Mouse (Mus musculus) ovary, postnatal 10 days (tissue): ENCODE data around the gene Wdr5.

Experiments used
- DNase-seq: peaks from one replicate; pipeline ENCODE4 v3.0.0; 2022; ENCODE audit warnings: low spot score

Wdr5 gene

GRCm38 (mm10) chr2:27514639-27515328 lies at the start of gene Wdr5:
TSS of gene Wdr5 (plus strand) at chr2:27515157.
- peak; percentile 99 for DNase-seq

- DNase-seq: no peak
These were observed 45.5 kb upstream of the Wdr5 start for GRCm38 (mm10) chr2:27469292-27469990.

GRCm38 (mm10) chr2:27469991-27470355 lies 45.0 kb upstream of the Wdr5 start:
- DNase-seq: no peak

- DNase-seq: no peak
These were observed 44.4 kb upstream of the Wdr5 start for GRCm38 (mm10) chr2:27470535-27470934.

GRCm38 (mm10) chr2:27471170-27471584 lies 43.8 kb upstream of the Wdr5 start:
- DNase-seq: no peak

- DNase-seq: no peak
These were observed 41.7 kb upstream of the Wdr5 start for GRCm38 (mm10) chr2:27473061-27473765.

GRCm38 (mm10) chr2:27473911-27474310 lies 41.0 kb upstream of the Wdr5 start:
- DNase-seq: no peak

- DNase-seq: peak; percentile 27
These were observed 40.1 kb upstream of the Wdr5 start for GRCm38 (mm10) chr2:27474621-27475484.

GRCm38 (mm10) chr2:27475495-27476302 lies 39.3 kb upstream of the Wdr5 start:
- DNase-seq: peak; percentile 75

GRCm38 (mm10) chr2:27476303-27477192 lies 38.4 kb upstream of the Wdr5 start:
- no peak for DNase-seq

- DNase-seq: no peak
These were observed 35.1 kb upstream of the Wdr5 start for GRCm38 (mm10) chr2:27479821-27480220.

- no peak for DNase-seq
These were observed 34.6 kb upstream of the Wdr5 start for GRCm38 (mm10) chr2:27480367-27480766.

- DNase-seq: no peak
These were observed 32.6 kb upstream of the Wdr5 start for GRCm38 (mm10) chr2:27482265-27482861.

GRCm38 (mm10) chr2:27486725-27487124 lies 28.2 kb upstream of the Wdr5 start:
- DNase-seq: no peak

- DNase-seq: no peak
These were observed 27.5 kb upstream of the Wdr5 start for GRCm38 (mm10) chr2:27487336-27488049.

- no peak for DNase-seq
These were observed 26.6 kb upstream of the Wdr5 start for GRCm38 (mm10) chr2:27488362-27488761.

- no peak for DNase-seq
These were observed 24.0 kb upstream of the Wdr5 start for GRCm38 (mm10) chr2:27490939-27491338.

GRCm38 (mm10) chr2:27493971-27494370 lies 21.0 kb upstream of the Wdr5 start:
- no peak for DNase-seq

GRCm38 (mm10) chr2:27496391-27497028 lies 18.4 kb upstream of the Wdr5 start:
- DNase-seq: no peak
